Mouse (Mus musculus) large intestine, adult 2 months (tissue): ENCODE measurements around the gene Tvp23a. TPM values are rescaled to one million over a fixed set of nuclear protein-coding genes. Genes with fewer than 3 reads are reported as not detected.

Source experiments
- DNase-seq: peaks from one replicate; pipeline ENCODE4 v3.0.0-alpha.2; 2012; ENCODE audit warnings: low read depth, low spot score
- WGBS: fragments of 180-500 bp; shearing (Covaris S2); methylation state at CpG from one replicate; pipeline ENCODE4 v1.1.7; 2018; 5-methylcytosine and 5-hydroxymethylcytosine counted together
- polyA plus RNA-seq: library from polyadenylated mRNA; depleted of rRNA; stranded (reverse); fragments of >200 nt; gene quantifications from 2 replicates; pipeline ENCODE4 v1.2.3, GENCODE M21; 2012; rRNA removed

Gene Tvp23a
- polyA plus RNA-seq, 1 experiment = 2.0 TPM

- WGBS = 2% methylated on average over 56 of the region's 56 CpGs
- peak; percentile 70 for DNase-seq
These were observed 35.1 kb downstream of the Tvp23a start, which contains the start of gene Nubp1 for GRCm38 (mm10) chr16:10411764-10412746. Gene Nubp1 (plus strand): TSS chr16:10411948.

- no peak for DNase-seq
- WGBS = 30% methylated on average over 7 of the region's 7 CpGs
These were observed 48.0 kb downstream of the Tvp23a start for GRCm38 (mm10) chr16:10399160-10399559.

- WGBS = 62% methylated on average over 5 of the region's 5 CpGs
- DNase-seq = no peak
These were observed 48.4 kb downstream of the Tvp23a start for GRCm38 (mm10) chr16:10398755-10399154.

GRCm38 (mm10) chr16:10394699-10395540, 52.2 kb downstream of the Tvp23a start, which contains the start of gene Tekt5:
Gene Tekt5 (minus strand): TSS chr16:10395490.
- no peak for DNase-seq
- WGBS = 8% methylated on average over 37 of the region's 37 CpGs

- 86% methylated on average over 9 of the region's 9 CpGs for WGBS
- DNase-seq = no peak
These were observed 54.6 kb downstream of the Tvp23a start for GRCm38 (mm10) chr16:10392587-10392986.

DNA sequence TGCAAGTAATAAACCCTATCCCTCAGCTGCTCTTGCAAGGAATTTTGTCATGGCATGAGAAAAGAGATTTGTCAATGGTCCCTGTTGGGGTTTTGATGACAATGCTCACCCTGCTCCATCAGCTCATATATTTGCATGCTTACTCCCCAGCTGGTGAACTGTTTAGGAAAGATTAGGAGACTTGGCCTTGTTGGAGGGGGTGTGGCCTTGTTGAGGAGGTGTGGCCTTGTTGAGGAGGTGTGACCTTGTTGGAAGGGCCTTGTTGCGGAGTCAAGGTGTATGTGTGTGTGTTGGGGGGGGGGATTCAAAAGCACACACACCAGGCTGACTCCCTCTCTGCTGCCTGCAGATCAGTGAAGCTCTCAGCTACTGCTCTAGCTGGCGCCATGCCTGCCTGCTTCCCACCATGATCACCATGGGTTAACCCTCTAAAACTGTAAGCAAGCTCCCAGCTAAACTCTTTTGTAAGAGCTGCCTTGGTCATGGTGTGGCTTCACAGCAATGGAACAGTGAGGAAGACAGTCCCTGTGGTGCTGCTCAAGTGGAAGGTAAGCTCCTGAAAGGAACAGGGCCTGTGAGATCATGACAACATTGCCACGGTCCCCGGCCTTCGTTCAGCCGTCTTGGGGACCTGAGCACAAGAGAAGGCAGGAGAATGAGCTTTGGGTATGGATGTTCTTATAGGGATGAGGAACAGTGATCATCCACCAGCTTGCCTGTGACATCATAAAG, 58.4 kb downstream of the Tvp23a start:
- no peak for DNase-seq
- WGBS = 92% methylated on average over 6 of the region's 6 CpGs

DNA sequence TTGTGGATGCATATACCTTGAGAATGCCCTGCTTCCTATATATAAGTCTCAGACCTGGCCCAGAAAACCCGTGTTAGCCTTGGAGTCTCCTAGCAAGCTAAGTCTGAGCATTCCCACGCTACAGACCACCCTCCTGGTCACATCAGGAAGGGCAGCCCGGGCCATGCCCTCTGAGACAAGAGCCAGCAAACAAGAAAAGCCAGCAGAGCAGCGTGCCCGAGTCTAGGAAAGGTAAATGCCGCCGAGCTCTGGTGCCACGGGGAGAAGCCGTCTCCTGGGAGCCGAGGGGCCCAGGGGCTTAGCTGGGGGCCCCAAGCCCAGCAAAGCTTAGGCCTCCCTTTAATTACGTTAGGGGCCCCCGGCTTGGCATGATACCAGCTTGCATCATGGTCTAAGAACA, 61.9 kb downstream of the Tvp23a start:
- 83% methylated on average over 12 of the region's 12 CpGs for WGBS
- DNase-seq = no peak

DNA sequence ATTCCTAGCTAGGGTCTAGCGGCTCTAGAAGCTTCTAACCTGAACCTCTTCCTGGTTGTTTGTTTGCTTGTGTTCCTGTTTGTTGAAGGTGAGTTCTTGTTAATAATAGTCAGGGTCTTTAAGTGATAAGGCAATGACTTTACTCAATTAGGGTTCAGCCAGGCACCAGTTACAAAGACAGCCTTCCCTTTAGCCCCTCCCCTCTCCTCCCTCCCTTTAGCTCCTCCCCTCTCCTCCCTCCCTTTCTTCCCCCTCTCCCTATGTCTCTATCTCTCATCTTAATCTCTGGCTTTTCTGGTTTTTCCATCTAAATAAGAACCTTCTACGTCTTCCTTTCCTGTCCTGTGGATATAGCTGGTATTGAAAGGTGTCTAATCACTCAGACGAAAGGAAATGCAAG, 62.6 kb downstream of the Tvp23a start:
- no peak for DNase-seq
- 76% methylated on average over 3 of the region's 3 CpGs for WGBS

DNA sequence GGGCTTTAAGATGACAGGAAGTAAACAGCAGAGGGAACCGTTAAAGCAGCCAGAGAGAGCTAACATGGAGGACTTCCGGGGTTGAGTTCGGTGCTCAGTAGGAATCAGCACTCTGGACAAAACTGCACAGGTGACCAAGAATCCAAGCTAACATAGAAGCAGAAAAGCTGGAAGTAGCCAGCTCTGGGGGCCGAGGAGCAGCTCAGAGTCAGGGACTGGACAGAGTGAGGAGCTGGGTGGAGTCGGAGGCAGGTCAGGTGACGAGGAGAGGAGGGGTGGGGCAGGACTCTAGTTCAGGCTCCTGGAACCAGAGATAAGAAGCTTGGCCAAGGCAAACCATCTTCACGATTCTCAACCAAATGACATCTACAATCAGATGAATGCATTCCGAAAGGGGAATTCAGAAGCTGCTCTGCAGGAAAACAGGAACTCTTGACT, 63.1 kb downstream of the Tvp23a start:
- no peak for DNase-seq
- 15% methylated on average over 8 of the region's 8 CpGs for WGBS

GRCm38 (mm10) chr16:10379531-10379930, 67.6 kb downstream of the Tvp23a start:
- 48% methylated on average over 2 of the region's 2 CpGs for WGBS
- DNase-seq = no peak

DNA sequence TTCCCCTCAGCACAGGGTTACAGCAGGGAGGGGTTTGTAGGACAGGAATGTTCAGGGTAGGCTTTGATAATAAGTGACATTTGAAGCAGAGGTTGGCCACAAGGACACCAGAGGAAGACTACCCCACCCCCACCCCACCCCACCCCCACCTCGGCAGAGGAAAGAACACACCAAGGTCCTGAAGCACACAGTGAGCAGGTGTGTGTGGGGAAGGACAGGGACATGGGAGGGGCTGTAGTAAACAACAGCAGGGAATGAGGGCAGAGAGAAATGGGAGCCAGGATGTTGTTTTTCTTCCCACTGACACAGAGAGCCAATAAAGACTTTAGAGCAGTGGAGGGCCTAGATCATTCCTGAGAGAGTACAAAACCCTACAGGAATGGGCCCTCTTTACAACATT, 69.9 kb downstream of the Tvp23a start:
- 9% methylated on average over 1 of the region's 1 CpGs for WGBS
- DNase-seq = no peak

- WGBS = 19% methylated on average over 13 of the region's 13 CpGs
- no peak for DNase-seq
These were observed 72.7 kb downstream of the Tvp23a start for GRCm38 (mm10) chr16:10374254-10375011.

- DNase-seq = no peak
- WGBS = 86% methylated on average over 4 of the region's 4 CpGs
These were observed 74.8 kb downstream of the Tvp23a start for GRCm38 (mm10) chr16:10372372-10372771.

Other genes with a start within 250 kb of the Tvp23a start
- gene Emp2, start 133.4 kb downstream of the Tvp23a start, polyA plus RNA-seq = 11.9 and 12.7 TPM in 2 replicates
- gene Tekt5, start 51.9 kb downstream of the Tvp23a start, polyA plus RNA-seq = 0.06 and 0.19 TPM in 2 replicates
- 34.4 and 37.0 TPM in 2 replicates for gene Nubp1, start 35.4 kb downstream of the Tvp23a start, polyA plus RNA-seq
- gene Ciita, start 32.7 kb upstream of the Tvp23a start, polyA plus RNA-seq = 18.1 and 29.0 TPM in 2 replicates
- 24.8 and 28.4 TPM in 2 replicates for gene Dexi, start 95.7 kb upstream of the Tvp23a start, polyA plus RNA-seq
- 10.8 and 15.1 TPM in 2 replicates for gene Clec16a, start 98.0 kb upstream of the Tvp23a start, polyA plus RNA-seq